Mouse (Mus musculus) MEL-GATA-1-ER (cell line): ENCODE measurements around the gene Clpb.

Source experiments
- DNase-seq: peaks from one replicate; pipeline ENCODE4 v3.0.0-alpha.2; 2012; ENCODE audit warnings: low read depth; ENCODE audit errors: extremely low read depth

The Clpb gene

DNA sequence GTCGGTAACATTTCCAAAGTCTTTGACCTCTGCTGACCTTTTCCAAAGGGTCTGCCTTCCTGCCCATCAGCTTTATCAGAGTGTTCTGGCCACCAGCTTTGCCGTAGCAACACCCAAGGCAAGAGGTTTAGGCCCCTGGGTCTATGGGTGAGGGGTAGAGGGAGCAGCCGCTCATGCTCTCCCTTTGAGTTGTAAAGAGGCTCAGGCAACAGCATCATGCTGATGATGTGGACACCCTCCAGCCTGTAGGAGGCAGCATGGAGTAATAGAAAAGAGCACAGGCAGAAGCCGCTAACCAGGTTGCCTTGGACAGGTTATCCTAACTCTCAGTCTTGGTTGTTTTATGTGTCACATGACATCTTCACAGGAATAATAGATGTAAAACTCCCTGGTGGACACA is 61.6 kb downstream of the Clpb start:
- DNase-seq: no peak

DNA sequence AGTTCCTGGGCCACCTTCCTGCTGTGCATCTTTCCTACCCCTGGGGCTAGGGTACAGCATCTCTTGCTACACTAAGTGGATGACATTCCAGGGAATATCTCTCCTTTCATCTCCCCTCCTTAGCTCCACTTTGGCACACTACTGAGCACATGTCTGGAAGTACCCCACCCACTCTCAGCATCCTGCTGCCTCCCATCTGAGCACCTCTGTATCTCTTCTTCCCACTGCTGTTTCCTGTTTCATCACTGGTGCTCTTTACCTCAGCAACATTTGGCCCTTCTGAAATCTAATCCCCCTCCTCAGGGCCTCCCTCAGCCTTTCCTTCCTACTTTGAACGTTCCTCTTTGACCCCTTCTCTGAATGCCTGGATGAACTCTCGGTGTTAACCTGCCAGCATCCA is 63.5 kb downstream of the Clpb start:
- no peak for DNase-seq

DNA sequence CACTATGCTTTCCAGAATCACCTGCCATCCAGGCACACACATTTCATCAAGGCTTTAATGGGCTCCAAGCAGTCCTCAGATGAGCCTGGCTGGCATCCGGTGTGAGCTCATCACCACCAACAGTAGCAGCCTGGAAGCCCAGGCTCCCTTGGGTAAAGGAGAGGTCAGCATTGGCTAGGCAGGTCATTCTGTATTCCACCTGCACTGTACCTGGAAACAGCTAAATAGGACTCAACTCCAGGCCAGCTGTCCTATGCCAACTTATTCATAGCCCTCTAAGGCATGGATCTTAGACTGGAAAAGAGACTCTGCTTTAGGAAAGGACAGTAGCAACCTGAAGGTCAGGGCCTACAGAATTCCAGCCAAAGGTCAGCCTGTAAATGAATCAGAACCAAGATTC is 68.7 kb downstream of the Clpb start:
- no peak for DNase-seq

DNA sequence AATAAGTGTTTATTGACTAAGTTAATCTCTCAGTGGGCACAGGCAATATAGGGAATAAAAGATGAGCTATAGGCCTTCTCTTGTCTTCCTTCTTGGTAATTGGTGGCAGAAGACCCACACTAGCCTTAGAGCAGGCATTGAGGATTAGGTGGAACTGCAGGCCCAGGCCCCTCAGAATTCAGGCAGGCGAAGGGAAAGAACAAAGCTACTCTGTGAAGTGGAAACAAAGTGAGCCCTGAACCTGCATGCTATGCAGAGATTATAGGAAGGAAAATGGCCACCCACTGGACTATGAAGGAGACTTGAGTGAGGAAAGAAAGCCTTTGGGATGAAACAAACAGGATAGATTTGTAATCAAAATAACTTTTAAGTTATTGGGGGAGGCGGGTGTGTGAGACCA is 69.6 kb downstream of the Clpb start:
- no peak for DNase-seq

DNA sequence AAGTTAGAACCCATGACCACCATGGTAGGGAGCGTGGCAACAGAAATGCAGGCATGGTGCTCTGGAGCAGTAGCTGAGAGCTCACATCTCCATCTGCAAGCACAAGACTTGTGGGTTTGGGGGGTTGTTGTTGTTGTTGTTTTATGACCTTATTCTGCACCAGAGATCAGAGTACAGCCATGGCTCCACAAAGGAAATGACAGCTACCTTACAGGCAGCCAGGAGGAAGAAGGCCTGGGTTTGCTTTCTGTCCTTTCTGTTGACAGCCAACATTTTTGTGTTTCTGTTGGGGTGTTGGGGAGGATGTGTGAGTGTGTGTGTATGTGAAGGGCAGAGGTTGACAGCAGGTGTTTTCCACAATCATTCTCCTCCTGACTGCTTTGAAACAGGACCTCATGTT is 71.9 kb downstream of the Clpb start:
- no peak for DNase-seq

DNA sequence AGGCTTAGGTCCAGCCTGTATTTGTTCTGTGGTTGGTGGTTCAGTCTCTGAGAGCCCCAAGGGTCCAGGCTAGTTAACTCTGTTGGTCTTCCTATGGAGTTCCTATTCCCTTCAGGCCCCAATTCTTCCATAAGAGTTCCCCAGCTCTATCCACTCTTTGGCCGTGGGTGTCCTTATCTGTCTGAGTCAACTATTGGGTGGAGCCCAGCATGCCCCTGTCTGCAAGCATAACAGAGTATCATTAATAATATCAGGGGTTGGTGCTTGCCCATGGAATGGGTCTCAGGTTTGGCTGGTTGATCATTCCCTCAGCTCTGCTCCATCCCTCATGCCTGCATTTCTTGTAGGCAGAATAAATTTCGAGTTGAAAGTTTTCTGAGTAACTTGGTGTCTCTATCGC is 74.3 kb downstream of the Clpb start:
- DNase-seq: no peak

DNA sequence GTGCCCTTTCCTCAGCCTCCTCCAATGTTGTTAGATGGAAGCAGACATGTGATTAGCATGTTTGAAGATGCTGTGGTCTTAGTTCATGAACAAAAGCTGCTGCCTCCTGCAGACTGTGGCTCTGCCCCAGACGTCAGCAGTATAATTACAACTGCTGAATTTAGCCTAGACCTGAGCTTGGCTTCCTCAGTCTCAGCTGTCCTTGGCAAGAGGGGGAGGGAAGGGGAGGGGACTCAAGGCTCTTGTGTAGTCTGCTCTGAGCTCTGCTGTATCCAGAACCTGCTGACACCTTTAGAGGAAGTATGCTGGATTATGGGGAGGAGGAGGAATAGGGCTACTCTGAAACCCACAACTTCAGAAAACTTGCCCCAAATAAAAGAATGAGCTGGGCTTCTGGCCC is 76.2 kb downstream of the Clpb start:
- DNase-seq: no peak

DNA sequence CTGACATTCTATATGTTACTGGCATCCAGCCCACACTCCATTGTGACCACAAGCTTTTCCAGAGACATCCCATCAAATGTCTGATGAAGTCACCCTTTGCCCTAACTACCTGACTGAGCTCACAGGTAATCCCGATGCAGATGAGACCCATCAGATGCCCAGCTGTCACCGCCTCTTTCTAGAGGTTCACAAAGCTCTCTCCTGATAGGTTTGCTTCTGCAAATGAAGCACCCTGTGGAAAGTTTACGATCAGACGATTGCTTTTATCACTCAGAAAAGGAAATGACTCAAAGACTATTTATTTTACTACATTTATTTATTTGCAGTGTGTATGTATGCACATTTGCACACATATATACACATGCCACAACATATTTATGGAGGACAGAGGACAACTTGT is 80.1 kb downstream of the Clpb start:
- DNase-seq: no peak

DNA sequence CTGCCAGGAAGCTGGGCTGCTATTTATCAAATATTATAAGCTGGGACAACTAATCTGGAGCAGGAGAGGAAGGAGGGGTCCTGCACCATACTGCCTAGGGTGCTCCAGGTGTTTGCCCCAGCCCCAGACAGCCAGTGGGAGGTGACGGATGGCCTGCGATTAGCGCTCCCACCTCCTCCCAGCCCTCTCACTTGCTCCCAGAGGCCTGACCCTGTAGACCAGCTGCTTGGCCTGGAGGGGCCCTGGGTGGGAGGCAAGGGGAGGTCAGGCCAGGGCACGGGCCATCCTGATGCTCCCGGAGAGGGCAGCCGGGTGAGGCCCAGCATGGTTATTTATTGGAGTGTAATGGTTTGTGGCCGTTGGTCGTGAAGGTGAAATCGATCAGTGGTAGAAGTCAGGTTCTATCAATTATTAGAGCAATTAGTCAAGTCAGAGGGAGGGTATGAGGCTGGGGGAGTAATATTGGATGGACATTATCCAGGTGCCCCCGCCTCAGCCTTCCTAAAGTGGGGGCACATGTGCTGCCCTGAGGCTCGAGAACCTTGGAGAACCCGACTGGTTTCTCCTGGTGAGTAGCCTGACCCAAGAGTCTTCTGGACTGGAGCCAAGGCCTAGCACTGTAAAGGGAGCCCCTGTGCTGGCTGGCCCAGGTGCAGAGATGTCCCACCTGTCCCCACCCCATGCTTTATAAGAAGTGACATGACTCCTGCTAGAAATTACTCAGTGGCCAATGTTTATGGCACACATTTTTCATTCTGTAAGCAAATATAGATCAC is 83.3 kb downstream of the Clpb start:
- no peak for DNase-seq

DNA sequence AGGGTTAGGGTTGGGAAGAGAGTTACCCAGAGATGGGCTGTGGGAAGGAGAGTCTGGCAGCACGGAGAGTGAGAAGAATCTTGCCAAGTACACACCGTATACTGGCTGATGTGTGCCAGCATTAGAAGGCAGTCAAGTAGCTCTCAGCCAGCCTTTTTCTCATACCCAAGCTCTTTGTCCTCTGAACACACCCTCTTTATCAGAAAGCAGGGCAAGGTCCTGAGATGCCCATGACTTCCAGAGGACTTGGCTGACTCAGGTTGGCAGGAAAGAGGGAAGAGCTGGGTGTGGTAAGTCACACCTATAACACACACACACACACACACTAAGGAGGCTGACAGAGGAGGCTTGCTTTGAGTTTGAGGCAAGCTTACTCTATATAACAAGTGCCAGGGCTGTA is 86.8 kb downstream of the Clpb start:
- DNase-seq: no peak

DNA sequence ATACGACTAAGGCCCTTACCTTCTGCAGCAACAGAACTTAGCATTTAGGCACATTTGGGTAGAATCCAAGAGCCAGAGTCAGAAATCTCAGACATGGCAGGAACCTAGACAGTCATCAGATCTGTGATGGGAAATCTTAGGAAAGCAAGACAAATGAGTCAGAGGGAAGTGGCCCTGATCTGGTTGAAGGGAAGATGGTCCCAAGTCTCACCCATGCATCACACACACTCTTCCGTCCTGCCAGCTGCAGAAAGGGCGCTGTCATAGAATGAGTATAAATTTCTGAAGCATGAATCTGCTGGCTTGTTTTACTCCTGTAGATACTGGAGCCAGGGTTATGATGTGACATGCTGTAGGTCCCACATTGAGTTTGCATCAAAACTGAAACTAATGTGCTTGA is 88.9 kb downstream of the Clpb start:
- no peak for DNase-seq

DNA sequence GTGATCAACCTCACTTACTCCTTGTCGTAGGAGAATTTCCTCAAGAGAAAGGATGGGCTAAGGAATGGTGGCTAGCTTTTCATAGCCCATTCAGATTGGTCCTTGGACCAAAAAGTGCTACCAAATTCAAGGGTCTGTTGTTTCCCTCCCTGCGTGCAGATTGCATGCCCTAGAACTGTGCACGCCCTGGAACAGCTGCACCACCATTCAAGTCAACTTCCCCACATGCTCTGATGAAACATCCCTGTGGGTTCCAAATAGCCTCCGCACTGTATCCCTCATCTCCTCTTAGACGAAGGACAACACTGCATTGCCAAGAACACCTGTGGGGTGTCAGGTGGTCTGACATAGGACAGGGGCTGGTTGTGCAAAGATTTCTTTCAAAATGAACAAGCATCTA is 90.1 kb downstream of the Clpb start:
- no peak for DNase-seq

DNA sequence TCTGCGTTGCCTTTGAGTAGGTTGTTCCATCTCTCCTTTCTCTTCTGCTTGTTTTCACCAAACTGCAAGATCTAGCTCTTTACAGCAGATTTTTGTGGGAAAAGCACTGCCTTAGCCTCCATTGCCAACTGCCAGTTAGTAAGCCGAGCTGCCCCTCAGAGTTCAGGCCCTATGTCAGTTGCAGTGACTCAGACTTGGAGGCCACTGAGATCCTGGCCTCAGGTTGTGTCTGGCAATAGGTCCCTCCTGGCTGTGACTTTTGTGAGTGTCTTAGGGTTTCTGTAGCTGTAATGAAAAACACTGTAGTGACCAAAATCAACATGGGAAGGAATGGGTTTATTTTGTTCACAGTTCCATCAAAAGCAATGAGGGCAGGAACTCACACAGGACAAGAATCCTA is 91.0 kb downstream of the Clpb start:
- DNase-seq: no peak

DNA sequence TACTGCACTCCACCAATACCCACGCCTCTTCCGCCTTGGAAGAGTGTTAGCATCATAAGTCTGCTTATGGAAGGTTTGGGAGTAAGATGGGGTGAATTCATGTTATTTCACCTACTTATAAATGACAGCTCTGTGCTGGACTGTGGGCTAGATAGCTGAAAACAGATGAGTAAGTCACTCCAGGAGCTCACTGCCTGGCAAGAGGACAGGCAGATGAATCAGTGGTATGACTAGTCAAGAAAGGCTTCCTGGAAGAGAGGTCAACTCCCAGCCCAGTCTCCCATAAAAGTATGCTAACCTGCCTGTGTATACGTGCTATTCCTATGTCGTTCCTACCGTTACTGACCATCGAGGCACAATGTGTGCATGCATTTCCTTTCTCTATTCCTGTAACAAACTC is 91.9 kb downstream of the Clpb start:
- no peak for DNase-seq

DNA sequence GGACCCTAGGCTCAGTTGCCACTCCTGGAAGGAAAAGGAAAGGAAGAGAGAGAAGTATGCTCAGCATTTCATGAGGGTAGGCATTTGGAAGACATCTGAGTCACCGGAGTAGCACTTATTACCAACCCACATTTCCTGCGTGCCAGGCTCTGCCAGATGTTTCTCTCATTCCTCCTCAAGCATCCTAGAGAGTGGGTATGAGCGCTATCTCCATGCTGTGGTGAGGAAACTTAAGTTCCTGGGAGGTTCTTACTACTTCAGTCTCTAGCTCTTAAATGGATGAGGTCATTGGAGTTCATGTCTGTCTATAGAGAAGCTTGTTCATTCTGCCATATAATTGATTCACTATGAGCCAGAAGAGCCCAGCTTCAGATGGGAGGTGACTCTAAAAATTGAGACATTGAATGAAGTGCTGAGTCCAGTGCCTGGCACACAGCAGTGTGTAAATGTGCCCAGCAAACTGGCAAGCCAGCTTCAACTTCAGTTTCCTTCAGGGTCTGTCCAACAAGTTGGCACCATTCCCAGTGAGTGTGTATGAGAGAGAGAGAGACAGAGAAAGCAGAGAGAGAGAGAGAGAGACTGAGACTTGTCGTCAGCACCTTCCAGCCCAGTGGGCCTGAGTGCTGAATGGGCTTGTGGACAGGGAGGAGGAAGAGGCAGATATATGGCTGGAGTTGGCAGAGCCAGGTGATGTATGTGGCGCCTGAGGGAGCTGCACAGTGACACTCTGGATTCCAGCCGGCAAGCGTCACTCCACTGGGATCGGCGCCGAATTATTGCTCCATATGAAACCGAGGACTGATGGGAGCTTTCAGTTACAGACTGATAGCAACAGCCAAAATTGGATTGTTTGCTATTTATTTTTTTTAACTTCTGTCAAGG is 98.7 kb downstream of the Clpb start:
- no peak for DNase-seq

DNA sequence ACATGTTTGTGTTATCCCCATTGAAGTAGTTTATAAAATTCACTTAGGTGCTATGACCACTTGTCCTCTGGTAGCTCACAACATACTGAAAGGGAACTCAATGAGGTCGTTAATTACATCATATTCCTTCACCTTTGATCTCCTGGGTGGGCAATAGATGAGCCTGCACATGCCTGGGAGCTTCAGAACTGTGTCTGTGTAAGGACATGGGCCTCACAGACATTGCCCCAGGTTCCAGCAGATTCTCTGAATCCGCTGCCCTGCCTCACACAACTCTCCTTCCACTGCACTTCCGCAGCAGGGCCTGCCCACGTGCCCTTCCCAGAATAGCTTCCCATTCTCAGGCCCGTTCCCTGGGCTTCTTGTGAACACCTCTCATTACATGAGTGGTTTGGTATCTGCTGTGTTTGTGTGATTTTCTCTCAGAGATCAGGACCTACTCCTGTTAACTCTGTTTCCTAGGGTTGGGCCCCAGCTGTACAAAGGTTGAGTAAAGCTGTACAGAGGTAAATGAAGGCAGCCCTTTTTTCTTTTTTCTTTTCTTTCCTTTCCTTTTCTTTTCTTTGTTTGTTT is 104.0 kb downstream of the Clpb start:
- no peak for DNase-seq

DNA sequence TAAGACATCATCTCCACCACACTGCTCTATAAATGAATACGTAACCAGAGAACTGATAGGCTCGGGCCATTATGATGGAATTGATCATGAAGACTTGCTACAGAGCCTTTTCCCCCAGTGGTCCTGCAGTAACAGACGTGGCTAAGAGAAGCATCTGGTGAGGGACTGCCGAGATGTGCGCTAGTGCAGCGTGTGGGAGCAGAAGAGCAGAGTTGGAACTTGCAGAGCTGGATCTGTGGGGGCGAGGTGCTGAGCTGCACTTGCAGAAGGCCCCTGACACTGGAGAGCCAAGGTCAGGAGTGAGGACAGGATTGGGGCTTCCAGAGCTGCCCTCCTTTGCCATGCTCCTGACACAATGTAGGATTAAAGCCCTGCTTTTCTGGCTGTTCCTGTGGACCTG is 106.6 kb downstream of the Clpb start:
- DNase-seq: no peak

DNA sequence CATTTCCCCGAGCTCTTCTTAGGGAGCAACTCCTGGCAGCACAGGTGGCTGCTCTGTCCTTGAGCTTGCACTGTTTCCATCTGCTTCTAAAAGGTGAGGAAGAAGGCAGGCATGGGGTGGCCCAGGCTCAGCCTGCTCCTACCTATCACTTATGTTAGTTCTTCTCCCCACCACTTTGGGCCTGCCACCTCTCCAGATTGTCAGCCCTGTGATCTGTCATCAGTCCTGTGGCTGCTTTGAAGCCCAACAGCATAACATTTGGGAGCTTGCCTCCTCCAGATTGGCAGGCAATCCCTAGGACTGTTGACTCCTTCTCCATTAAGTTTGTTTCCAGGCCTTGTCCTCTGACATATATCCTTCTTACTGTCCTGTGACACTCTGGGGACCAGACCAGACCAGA is 108.2 kb downstream of the Clpb start:
- no peak for DNase-seq

DNA sequence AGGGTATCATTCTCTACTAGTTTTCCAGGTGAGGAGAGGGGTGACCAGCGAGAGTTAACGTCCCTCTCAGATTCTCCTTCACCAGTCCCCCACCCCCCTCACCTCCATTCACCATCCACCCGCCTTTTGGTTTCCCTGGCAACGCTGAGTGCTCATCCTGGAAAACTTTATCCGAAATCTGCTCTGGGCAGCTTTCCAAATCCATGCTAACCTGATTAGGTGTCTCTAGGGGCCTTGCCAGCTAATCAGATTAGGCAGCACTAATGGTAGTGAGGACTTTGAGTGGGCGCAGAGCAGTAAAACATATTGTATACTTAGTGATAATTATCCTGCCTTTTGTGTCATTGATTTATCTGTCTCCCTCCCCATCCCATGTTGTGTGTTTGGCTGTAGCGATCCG is 109.3 kb downstream of the Clpb start:
- no peak for DNase-seq

DNA sequence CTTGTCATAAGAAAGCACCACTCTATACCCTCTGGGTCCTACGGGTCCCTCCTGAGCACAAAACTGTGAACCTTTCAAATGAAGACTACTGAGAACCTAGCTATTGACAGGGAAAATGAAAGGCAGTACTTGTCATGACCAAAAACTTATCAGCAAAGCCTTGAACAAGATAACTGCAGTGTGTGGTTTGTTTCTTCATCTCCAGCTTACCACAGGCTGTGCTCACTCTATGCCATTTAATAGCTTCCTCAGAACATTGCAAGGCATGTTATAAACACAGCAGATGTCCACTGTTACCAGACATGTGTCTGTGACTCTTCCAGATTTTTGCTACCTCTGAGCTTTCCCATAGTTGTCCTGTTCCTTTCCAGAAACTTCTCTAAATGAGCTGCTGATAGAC is 113.6 kb downstream of the Clpb start:
- no peak for DNase-seq

DNA sequence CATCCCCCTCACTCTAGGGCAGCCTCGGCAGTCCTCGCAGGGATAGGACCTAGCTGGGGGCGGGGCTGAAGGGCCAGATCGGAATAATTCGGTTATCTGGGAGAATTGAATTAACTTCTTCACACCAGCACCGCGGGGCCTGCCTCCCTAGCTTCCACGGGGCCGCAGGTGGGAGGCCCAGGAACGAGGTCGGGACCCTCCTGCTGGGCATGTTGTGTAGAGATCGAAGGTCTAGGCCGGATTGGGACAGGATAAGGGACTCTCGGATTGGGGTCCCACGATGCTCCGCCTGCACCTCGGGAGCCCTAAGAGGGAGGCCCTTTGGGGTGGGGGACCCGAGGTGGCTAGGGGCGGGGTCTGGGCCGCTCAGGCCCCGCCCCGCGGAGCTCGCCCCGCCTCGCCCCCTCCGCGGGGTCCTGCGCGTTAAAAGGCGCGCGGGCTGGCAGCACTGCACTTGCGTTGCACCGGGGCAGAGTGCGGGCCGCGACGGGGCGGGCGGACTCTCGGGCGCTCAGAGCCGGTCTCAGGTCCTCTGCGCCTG is 154.5 kb downstream of the Clpb start, which contains the start of gene Phox2a:
Phox2a (plus strand) TSS at position 453 of the 541 bp plus-strand sequence.
- DNase-seq: no peak
